Mouse (Mus musculus): Measurements from ENCODE around the gene Gpr158.
"Not testable (repeated sequence)": the region's sequence is repeated elsewhere in the genome, so short reads cannot be mapped to it uniquely, and the experiment has no call there.

Gpr158 gene

DNA sequence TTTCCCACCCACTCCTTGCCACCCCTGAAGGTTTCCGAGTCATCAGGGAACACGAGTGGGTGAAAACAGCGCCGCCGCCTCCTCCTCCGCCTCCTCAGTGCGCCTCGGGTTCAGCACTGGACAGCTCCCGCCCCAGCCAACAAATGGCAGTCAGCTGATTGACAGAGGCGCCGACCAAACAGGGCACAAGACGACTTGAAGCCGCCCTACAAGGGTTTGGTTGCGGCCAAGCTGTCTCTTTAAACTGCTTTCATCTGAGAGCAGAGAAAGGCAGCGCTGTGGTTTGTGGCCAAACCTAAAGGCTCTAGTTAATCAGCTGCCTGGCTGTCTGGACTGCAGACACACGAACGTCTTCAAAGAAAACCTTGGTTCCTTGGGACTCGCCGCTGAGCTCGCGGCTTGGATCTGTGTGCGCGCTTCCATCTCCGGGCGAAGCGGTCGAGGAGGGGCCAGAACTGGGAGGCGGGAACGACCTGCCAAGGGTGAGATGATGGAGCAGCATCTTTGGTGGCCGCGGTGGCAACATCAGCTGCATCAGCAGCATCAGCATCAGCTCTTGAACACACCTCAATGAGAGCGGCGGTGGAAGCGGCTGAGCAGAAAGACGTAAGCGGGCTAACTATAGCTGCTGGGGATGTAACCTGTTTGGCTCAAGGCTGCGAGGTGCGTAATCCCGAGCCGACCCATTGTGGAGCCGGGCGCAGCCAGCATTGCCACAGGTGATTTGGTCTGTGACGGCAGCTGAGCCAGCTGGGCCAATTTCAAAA is at the start of gene Gpr158:
Gene Gpr158, plus strand, starts transcription at position 198 of the 767 bp plus-strand sequence.
- in situ Hi-C loops (cut with MboI; ENCODE audit: low pct_unique_long_range_greater_than_20kb in 1 of 2, low sequenced_read_pairs in 2 of 2, unreplicated experiment in 1 of 2): no loop called here

DNA sequence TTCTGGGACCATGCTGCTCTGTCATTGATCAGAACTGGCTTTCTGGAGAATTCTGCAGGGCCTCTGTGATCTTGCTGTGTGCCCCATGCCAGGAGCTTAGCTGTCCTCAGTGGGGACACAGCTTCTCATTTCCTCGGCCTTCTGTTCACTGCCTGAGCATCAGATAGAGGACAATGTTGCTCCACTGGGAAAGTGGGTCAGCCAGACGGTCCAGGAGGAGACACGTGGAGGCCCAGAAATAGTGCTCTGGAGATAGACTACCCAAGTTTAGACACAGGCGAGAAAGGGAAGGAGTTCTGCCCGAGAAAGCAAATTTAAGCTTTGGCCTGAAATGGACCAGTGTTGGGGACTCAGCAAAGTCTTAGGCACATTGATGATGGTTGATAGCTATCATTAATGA is 23.5 kb upstream of the Gpr158 start:
- in situ Hi-C loops (cut with MboI; ENCODE audit: low pct_unique_long_range_greater_than_20kb in 1 of 2, low sequenced_read_pairs in 2 of 2, unreplicated experiment in 1 of 2): no loop called here

DNA sequence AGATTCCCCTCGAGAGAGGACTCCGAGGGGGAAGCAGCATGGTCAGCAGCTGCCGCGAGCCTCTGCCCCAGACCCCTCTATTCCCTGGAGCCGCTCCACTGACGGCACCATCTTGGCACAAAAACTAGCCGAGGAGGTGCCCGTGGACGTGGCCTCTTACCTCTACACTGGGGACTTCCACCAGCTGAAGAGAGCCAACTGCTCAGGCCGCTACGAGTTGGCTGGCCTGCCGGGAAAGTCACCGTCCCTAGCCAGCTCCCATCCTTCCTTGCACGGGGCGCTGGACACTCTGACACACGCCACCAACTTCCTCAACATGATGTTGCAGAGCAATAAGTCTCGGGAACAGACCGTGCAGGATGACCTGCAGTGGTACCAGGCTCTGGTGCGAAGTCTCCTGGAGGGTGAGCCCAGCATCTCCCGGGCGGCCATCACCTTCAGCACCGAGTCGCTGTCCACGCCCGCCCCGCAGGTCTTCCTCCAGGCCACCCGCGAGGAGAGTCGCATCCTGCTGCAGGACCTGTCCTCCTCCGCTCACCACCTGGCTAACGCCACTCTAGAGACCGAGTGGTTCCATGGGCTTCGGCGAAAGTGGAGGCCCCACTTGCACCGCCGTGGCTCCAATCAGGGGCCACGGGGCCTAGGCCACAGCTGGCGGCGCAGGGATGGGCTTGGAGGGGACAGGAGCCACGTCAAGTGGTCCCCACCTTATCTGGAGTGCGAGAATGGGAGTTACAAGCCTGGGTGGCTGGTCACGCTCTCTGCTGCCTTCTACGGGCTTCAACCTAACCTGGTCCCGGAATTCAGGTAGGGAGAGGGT is 1.2 kb downstream of the Gpr158 start:
- in situ Hi-C loops (cut with MboI; ENCODE audit: low pct_unique_long_range_greater_than_20kb in 1 of 2, low sequenced_read_pairs in 2 of 2, unreplicated experiment in 1 of 2): no loop called here

DNA sequence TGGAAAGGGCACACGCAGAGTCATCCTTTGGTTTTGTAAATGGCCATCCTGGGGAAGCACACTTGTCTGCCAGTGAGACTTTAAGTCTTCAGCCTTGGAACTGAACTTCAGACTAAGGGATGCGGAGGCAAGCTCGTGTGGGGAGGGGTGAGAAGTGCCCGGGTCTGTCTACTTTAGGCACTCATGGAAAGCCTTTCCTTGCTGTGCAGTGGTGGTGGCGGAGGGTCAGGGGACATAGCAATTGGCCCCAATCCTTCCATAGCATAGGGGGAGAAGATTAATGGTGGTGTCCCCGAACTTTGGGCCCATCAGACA is 1.8 kb downstream of the Gpr158 start:
- in situ Hi-C loops (cut with MboI; ENCODE audit: low pct_unique_long_range_greater_than_20kb in 1 of 2, low sequenced_read_pairs in 2 of 2, unreplicated experiment in 1 of 2): no loop called here

DNA sequence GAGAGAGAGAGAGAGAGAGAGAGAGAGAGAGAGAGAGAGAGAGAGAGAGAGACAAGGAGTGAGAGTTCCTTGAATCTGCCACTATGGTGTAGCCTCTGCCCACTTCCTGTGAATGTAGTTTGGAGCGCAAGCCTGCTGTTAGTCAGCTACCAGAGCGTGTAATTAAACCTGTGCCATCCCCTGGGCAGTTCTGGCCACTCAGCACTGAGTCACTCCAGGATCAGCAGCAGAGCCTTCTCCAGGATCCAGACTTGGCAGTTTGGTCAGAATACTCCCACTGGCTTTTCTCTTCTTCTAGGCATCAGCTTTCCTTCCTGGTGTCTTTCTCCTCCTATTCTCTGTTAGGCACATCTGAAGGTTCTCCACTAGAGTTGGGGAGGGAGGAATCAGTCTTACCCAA is 2.2 kb downstream of the Gpr158 start:
- in situ Hi-C loops (cut with MboI; ENCODE audit: low pct_unique_long_range_greater_than_20kb in 1 of 2, low sequenced_read_pairs in 2 of 2, unreplicated experiment in 1 of 2): no loop called here

DNA sequence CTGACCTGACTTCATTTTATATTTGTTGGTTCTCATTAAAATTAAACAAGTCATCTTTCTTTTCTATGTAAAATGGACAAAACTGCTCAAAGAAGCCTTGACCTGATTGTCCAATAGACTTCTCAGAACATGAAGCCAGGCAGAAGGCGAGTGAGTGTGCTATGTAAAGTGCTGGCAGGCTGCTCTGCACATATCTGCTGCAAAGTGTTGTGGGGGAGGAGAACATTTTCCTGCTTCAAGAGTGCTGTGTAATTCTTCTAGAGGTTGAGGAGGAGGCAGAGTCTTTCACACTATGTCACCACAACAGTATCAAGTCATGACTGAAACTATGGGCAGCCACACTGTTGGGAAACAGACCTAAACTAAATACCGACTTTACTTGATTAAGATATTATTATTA is 12.2 kb downstream of the Gpr158 start:
- in situ Hi-C loops (cut with MboI; ENCODE audit: low pct_unique_long_range_greater_than_20kb in 1 of 2, low sequenced_read_pairs in 2 of 2, unreplicated experiment in 1 of 2): no loop called here

DNA sequence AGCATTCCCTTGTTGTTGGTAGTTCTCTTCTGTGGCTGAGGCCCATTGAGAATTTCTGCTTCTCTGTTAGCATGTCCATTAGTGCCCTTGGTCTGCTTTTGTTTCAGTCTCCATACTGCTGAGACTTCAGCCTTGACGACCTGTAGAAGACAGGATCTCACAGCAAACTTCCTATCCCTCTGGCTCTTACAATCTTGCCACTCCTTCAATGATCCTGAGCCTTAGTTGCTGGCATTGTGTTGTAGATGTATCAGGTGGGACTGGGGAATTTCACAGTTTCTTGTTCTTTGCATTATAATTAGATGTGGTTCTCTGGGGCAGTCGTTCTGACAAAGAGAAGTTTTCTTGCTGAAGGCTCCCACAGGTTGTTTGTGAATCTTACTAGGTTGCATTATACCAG is 25.4 kb downstream of the Gpr158 start:
- in situ Hi-C loops (cut with MboI; ENCODE audit: low pct_unique_long_range_greater_than_20kb in 1 of 2, low sequenced_read_pairs in 2 of 2, unreplicated experiment in 1 of 2): no loop called here

DNA sequence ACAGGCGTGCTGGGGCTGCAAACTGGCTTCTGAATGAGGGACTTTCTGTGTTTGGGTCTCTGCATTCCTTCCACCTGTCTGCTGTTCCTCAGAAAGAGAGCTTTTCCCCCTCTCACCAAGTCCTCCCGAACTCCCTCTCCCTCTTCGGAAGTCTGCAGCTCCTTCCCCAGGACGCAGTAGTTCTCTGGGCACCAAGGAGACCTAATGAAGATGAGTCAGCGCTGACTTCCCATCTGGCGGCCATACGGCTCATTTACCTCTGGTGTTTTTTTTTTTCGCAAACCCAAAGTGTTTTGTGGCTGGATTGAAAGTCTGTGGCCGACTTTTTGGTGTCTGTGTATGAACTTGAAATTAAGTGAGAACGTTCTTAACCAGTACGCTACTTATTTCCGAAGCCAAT is 30.0 kb downstream of the Gpr158 start:
- in situ Hi-C loops (cut with MboI; ENCODE audit: low pct_unique_long_range_greater_than_20kb in 1 of 2, low sequenced_read_pairs in 2 of 2, unreplicated experiment in 1 of 2): no loop called here

DNA sequence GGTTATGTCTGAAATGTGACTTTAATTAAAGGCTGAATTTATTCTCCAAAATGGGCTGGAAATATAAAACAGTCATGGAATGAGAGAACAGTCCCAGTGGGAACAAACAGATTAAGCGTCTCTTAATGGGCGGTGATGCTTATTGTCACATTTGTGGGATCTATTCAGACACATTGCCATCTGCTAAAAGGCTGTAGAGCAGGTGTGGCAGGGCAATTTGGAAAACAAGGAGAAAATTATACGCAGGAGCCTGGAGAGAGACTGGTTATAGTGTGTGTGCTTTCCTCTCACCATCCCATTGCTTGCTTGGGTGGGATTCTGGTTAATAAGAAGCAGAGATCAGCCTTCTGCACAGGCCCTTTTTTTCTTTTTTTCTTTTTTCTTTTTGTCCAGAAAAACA is 32.3 kb downstream of the Gpr158 start:
- in situ Hi-C loops (cut with MboI; ENCODE audit: low pct_unique_long_range_greater_than_20kb in 1 of 2, low sequenced_read_pairs in 2 of 2, unreplicated experiment in 1 of 2): loop anchor here in 1 of 2 experiments (25.0 kb wide), 1 partner anchor 513 kb away; no protein-coding TSS in a partner anchor

DNA sequence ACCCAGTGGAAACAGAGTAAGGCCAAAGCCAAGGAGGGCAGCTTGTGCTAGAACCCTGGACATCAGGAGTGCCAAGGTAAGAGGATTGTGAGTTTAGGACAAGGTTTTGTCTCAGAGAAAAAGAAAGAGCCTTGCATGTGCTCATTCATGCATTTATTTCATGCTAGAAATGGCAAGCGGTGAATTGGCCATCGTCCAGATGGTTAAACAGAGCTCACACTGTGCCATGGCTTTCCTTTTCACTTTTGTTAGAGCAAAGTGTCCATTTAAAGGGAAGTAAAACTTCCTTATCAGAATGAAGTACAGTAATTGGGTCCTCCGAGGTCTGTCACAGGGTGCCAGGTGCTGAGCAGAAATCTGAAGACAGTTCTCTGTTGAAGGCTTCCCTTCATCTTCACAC is 38.3 kb downstream of the Gpr158 start:
- in situ Hi-C loops (cut with MboI; ENCODE audit: low pct_unique_long_range_greater_than_20kb in 1 of 2, low sequenced_read_pairs in 2 of 2, unreplicated experiment in 1 of 2): loop anchor here in 1 of 2 experiments (25.0 kb wide), 1 partner anchor 507 kb away; no protein-coding TSS in a partner anchor

DNA sequence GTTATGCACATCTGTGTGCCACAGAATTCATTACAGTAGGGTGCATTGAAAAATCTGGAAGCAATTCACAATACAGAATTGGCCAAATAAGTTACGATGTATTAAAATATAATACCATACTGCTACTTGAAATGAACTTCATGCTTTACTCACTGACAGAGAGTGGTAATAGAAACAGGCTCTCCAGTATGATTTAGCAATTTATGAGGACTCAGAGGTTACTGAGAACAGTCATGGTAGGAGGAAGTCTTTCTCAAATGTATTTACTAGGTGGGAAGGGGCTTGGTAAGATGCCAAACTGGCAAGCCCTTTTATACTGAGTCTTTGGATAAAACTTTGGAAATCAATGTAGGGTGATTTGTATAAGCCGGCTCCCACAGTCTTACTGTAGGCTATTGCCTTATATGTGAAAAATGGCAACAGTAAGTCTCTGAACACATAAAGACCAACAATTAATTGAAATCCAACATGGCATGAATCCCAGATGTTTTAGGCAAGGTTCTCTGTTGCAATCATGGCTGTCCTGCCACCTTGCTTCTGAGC is 40.2 kb downstream of the Gpr158 start:
- in situ Hi-C loops (cut with MboI; ENCODE audit: low pct_unique_long_range_greater_than_20kb in 1 of 2, low sequenced_read_pairs in 2 of 2, unreplicated experiment in 1 of 2): loop anchor here in 1 of 2 experiments (25.0 kb wide), 1 partner anchor 505 kb away; no protein-coding TSS in a partner anchor

DNA sequence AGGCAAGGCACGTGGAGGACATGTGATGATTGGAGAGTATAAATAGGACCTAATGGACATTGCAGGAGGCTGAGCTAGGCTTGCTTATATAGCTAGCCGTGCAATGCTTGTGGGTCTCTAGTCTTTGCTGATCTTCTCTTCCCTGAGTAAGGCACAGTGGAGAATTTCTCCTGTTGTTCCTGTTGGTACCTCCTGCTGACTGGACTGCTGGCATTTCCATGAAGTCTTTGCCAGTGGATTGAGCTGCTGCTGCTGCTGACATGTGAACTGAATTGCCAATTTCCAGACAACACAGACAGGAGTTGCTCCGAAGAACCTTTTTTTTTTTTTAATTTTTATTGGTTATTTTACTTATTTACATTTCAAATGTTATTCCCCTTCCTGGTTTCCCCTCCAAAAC is 41.5 kb downstream of the Gpr158 start:
- in situ Hi-C loops (cut with MboI; ENCODE audit: low pct_unique_long_range_greater_than_20kb in 1 of 2, low sequenced_read_pairs in 2 of 2, unreplicated experiment in 1 of 2): loop anchor here in 1 of 2 experiments (25.0 kb wide), 1 partner anchor 503 kb away; no protein-coding TSS in a partner anchor

DNA sequence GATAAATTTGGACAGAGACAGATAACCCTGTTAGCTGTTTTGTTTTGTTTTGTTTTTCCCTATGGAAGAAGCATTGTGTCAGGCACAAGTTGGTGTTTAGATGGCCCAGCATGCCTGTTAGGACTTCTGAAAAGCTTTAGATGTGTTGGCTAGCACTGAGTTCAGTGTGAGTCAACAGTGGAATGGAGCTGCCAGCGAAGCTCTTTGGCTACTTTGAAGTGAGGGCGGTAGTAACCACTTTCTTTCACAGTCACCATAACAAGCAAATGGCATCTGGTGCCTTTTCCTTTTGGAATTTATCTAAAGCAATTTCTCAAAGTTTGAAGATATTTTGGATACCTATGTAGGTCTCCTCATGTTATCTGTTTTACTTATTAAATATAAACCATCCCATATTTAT is 62.9 kb downstream of the Gpr158 start:
- in situ Hi-C loops (cut with MboI; ENCODE audit: low pct_unique_long_range_greater_than_20kb in 1 of 2, low sequenced_read_pairs in 2 of 2, unreplicated experiment in 1 of 2): no loop called here

DNA sequence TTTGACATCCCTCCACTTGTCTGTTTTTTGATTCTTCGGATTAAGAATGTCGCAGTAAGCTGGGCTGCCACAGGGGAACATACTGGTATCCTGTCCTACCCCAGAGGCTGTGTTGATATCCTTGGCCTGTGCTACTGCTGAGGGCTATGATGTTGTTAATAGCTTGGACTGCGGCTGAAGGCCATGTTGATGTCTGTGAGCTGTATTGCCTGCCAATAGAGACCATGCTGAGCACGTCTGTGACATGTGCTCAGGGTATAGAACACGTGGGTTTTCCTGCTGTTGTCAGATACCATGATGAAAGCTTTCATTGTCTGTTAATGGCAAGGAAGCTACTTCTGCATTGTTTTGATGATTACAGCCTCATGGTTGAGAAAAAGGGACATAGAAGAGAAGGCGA is 63.8 kb downstream of the Gpr158 start:
- in situ Hi-C loops (cut with MboI; ENCODE audit: low pct_unique_long_range_greater_than_20kb in 1 of 2, low sequenced_read_pairs in 2 of 2, unreplicated experiment in 1 of 2): no loop called here

DNA sequence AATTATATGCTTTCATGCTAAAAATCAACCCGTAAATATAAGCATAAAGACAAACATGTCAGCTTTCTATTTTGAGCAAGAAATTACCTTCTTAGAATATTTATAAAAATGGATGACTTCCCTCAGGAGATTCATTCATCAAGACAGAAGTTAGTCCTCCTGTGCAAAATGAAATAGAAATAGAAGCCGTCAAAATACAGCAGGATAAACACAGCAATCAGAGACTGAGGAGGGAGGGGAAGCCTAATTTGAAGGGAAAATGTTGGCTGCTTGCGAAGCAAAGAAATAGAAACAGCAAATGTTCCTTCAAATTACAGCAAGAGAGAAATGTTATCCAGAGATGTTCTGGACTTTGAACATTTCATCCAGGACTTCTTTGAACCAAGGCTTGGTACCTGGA is 72.3 kb downstream of the Gpr158 start:
- in situ Hi-C loops (cut with MboI; ENCODE audit: low pct_unique_long_range_greater_than_20kb in 1 of 2, low sequenced_read_pairs in 2 of 2, unreplicated experiment in 1 of 2): no loop called here

DNA sequence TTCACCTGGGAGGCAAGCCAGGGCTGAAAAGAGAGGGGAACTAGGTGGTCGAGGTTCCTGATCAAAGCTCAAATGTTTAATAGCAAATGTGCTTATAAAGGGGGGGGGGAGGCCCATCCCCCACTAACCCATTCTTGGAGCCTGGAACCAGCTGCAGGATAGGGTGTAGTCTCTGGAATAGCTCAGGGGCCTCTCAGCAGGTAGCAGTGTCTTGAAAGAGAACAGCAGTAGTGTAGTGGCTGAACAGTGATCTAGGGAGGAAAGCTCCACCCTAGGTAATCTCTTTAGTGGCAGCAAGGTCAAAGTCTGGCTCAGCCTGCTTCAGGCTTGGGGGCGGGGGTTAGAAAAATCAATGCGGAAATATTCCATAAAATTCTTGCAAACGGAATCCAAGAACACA is 93.3 kb downstream of the Gpr158 start:
- in situ Hi-C loops (cut with MboI; ENCODE audit: low pct_unique_long_range_greater_than_20kb in 1 of 2, low sequenced_read_pairs in 2 of 2, unreplicated experiment in 1 of 2): not testable (repeated sequence)

DNA sequence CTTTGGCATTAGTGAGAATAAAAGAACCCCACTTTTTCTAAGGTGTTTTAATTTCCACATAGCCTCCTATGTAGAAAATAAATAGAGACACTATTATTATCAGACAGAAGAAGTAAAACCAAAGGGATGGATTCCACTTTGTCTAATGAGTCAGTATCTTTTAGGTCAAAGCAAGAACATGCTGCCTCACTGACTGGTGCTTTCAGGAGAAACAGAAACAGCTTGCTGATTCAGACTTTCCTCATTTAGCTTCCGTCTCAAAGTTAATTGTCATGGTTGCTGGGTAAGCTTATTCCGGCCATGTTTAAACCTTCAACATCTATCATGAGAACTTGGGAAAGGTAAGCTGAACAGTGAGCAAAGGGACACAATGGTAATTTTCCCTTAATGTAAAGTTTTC is 107.6 kb downstream of the Gpr158 start:
- in situ Hi-C loops (cut with MboI; ENCODE audit: low pct_unique_long_range_greater_than_20kb in 1 of 2, low sequenced_read_pairs in 2 of 2, unreplicated experiment in 1 of 2): no loop called here

DNA sequence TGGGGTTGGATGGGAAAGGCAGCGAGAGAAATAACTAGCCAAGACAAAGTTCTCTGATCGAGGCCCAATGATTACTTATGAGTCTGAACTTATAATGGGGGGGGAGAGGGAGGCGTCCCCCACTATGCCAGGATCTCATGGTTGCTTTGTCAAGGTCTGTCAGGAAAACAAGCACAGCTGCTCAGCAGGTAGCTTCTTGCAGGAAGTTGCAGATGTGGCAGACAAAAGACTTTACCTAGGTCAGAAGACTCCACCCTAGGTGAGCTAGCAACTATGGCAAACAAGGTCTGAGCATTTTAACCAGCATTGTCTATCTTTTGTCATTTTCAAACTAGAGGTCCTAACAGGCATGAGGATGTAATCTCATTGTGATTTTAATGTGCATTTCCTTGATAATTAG is 129.5 kb downstream of the Gpr158 start:
- in situ Hi-C loops (cut with MboI; ENCODE audit: low pct_unique_long_range_greater_than_20kb in 1 of 2, low sequenced_read_pairs in 2 of 2, unreplicated experiment in 1 of 2): no loop called here

DNA sequence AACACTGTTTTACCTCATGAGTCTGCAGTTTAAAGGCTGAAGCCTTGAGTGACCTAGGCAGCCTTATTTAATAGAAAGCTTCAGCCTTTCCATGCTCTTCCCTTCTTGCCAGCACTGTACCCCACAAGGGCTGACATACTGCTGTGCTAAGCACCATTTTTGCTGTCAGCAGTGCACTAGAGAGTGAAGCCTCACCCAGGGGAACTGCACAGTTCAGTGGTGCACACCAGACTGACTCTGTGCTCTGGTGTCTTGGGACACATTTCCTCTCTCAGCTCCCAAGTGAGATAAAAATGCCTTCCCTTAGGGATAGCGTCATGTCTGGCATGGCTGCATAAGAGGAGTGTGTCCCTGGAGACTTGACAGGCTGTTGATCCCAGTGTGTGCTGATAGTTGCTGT is 130.6 kb downstream of the Gpr158 start:
- in situ Hi-C loops (cut with MboI; ENCODE audit: low pct_unique_long_range_greater_than_20kb in 1 of 2, low sequenced_read_pairs in 2 of 2, unreplicated experiment in 1 of 2): no loop called here

All from mouse embryonic stem cell (cell line).